Mouse (Mus musculus): ENCODE data around the gene Zbtb26. TPM values are rescaled to one million over a fixed set of nuclear protein-coding genes. Genes with fewer than 3 reads are reported as not detected.

Zbtb26 gene
- polyA plus RNA-seq (2014; fragmentation: Illumina TruSeq; extraction: RNeasy Lipid Tissue Mini Kit (QIAGEN cat#74804); ENCODE audit: low read depth, low replicate concordance): 15.8 TPM

DNA sequence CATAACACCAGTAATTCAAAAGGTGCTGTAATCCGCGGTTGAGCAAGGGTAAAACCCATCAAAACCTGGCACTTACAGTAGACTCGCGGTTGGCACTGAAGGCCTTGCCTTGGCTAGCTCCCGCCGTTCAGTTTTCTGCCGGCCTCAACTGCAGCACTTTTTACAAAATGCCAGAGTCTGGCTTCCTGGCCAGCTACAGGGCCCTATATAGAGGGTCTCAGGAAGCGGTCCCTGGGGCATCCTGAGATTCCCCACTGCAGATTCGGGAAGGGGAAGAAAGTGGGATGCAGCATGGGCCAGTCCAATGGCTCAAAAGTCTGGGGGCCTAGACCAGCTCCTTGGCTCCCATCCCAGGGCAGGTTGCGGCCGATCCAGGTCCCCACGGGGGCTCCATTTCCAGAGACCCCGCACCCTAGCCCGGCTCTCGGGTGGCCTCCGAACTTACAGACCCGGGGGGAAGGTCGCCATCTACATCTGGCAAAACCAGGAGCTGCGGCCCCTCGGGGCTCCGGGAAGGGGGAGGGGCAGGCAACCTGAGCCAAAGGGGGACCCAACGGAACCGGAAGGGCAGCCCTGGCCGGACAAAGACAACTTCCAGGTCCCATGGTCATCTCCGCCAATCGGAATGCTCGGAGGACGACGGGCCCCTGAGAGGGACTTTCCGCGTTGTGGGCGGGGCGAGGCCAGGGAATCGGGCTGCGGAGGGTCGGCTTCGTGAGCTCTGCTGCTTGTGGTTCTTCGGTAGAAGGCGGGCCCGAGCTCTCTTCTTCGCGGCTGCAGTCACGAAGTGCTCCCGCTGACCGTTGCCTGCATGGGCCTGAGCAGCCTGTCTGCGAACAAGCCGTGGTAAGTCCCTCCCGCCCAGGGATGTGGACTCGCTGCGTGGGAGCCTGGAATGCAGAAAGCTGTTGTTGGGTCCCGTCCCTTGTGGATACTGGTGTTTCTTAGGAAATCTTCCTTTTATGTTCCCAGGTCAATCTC is at the start of gene Zbtb26, which contains the start of the genes Zbtb6 and Rabgap1:
Zbtb26 (minus strand) TSS at position 525 of the 981 bp plus-strand sequence.
Zbtb6 (minus strand) TSS at position 561 of the 981 bp plus-strand sequence.
Rabgap1 (plus strand) TSS at position 669 of the 981 bp plus-strand sequence.

DNA sequence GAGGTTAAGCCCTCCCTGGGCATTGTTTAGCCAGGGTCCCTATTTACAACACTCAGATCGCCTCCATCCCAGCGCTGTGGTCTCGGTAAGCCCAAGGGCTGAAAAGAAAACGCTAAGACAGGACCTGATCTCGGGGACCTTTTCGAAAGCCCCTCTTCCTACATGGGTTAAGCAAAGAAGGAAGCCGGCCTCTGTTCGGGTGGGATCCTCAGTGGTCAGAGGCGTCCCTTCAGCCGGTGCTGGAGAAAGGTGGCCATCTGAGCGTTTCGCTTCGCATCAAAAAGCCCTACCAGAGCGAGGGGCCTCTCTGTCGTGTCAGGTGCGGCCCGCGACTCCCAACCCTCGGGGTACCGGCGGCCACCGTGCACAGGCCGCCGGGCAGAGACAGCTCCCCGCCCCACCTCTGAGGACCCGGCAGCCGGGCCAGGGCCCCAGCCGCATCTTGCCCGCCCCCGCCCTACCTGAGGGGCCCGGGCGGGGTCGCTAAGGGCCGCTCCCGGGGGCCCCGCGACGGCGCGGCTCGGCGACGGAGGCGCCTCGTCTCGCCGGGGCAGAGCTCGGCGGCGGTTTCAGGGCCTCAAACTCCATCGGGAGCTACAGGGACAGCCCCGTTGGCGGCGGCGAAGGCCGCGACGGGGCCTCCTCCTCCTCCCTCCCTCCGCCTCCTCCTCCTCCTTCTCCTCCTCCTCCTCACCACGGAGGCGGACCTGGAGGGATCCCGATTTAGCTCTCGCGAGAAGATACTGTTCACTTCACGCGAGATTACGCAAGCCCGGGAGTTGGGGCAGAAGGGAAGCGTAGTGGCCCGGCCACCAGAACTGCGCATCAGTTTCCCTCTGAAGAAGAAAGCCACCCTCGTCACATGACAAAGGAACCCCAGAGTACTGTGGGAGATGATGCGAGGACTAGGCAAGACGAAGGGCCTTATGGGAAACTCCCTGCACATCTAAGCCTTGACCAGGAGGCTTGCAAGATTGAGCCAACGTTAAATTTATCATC is 20.3 kb downstream of the Zbtb26 start, which contains the start of gene Rc3h2:
Rc3h2 (minus strand) TSS at position 598 of the 999 bp plus-strand sequence.

Other genes starting within 250 kb of the Zbtb26 start
- gene Olfr366, start 231.6 kb downstream of the Zbtb26 start, polyA plus RNA-seq (2014; fragmentation: Illumina TruSeq; extraction: RNeasy Lipid Tissue Mini Kit (QIAGEN cat#74804); ENCODE audit: low read depth, low replicate concordance): not detected
- not detected for gene Olfr368, start 116.6 kb downstream of the Zbtb26 start, polyA plus RNA-seq (2014; fragmentation: Illumina TruSeq; extraction: RNeasy Lipid Tissue Mini Kit (QIAGEN cat#74804); ENCODE audit: low read depth, low replicate concordance)
- gene Pdcl, start 83.8 kb downstream of the Zbtb26 start, polyA plus RNA-seq (2014; fragmentation: Illumina TruSeq; extraction: RNeasy Lipid Tissue Mini Kit (QIAGEN cat#74804); ENCODE audit: low read depth, low replicate concordance): 62.8 TPM
- gene Rc3h2, start 20.2 kb downstream of the Zbtb26 start, polyA plus RNA-seq (2014; fragmentation: Illumina TruSeq; extraction: RNeasy Lipid Tissue Mini Kit (QIAGEN cat#74804); ENCODE audit: low read depth, low replicate concordance): 32.7 TPM
- 23.8 TPM for gene Zbtb6, start within 50 bp of the Zbtb26 start, polyA plus RNA-seq (2014; fragmentation: Illumina TruSeq; extraction: RNeasy Lipid Tissue Mini Kit (QIAGEN cat#74804); ENCODE audit: low read depth, low replicate concordance)
- gene Rabgap1, start 144 bp upstream of the Zbtb26 start, polyA plus RNA-seq (2014; fragmentation: Illumina TruSeq; extraction: RNeasy Lipid Tissue Mini Kit (QIAGEN cat#74804); ENCODE audit: low read depth, low replicate concordance): 40.4 TPM
- gene Gpr21, start 73.2 kb upstream of the Zbtb26 start, polyA plus RNA-seq (2014; fragmentation: Illumina TruSeq; extraction: RNeasy Lipid Tissue Mini Kit (QIAGEN cat#74804); ENCODE audit: low read depth, low replicate concordance): 0.32 TPM